Mouse (Mus musculus) layer of hippocampus, postnatal 10 days (tissue): ENCODE results near the gene Fam83c. TPM values are rescaled to one million over a fixed set of nuclear protein-coding genes. Genes with fewer than 3 reads are reported as not detected.
"Not testable (repeated sequence)": the region's sequence is repeated elsewhere in the genome, so short reads cannot be mapped to it uniquely, and the experiment has no call there.

ENCODE experiments used
- DNase-seq, 2 experiments: peaks; one replicate each; pipeline ENCODE4 v3.0.0; 2021; ENCODE audit warnings: low spot score in 2 of 2
- long read RNA-seq: library from polyadenylated mRNA; stranded (forward); transcript quantifications from one replicate; pipeline ENCODE4 v2.0.0, GENCODE M21; 2023
- total RNA-seq, 2 experiments: library from RNA; stranded (reverse); gene quantifications; 2 replicates each; pipeline ENCODE4 v1.2.3; 2021

Fam83c gene
- total RNA-seq, result not detected
- long read RNA-seq, result 0 reads

DNA sequence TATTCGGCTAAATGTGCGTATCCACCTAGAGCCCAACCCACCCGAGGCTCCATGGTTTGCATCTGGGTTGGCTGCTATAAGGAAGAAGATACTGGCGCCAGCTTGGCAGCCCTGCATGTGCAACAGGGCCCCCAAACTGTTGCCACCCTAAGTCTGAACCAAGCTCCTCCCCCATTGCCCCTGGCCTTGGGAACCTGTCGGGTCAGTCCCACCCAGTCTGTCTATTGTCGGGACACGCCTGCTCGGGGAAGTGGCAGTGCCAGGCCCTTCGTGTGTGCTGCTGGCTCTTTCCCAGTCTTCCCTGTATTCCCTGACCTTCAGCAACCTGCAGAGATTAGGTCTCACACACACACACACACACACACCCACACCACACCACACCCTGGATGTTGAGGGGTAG, at the start of gene Fam83c:
Gene Fam83c (minus strand): TSS at position 123 of the 400 bp plus-strand sequence.
- DNase-seq, result no peak

DNA sequence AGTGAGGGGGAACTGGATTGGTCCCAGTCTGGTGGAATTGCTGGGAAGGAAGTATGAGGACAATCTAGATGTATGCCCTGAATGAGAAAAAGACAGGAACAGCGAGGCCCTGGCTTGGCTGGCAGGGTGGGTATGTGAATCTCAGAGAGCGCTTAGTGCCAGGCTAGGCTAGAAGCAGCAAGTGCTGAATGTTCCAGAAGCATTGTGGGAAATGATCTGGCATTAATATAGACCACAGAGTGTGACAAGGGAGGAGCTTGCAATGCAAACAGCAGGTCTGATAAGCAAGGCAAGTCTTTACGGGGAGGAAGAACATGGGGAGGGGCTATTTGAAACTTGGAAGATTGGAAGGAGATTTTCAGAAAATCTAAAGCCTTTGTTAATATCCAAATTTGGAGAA, 47.4 kb upstream of the Fam83c start:
- no peak for DNase-seq

GRCm38 (mm10) chr2:155878964-155879876, 44.6 kb upstream of the Fam83c start:
- no peak for DNase-seq

GRCm38 (mm10) chr2:155873636-155874035, 39.0 kb upstream of the Fam83c start:
- no peak for DNase-seq

GRCm38 (mm10) chr2:155872930-155873507, 38.4 kb upstream of the Fam83c start:
- DNase-seq, result no peak

DNA sequence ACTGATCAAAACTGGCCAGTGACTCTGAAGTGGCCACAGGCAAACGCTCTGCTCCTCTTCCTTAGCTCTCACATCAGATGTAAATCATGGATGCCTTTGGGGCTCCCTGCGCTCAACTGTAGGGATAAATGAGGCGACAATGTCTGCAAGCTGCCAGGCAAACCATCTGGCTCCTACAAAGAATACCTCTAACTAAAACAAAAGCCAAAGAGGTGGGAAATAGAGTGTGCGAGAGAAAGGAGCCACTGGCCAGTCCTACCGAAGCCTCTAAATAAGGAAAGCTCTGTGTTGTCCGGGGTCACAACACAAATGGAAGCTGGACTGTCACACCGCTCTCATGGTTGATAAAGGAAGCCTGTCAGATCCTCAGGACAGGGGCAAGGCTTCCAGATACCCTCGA, 37.8 kb upstream of the Fam83c start:
- DNase-seq, result peak in 1 of 2 experiments; percentile 20

DNA sequence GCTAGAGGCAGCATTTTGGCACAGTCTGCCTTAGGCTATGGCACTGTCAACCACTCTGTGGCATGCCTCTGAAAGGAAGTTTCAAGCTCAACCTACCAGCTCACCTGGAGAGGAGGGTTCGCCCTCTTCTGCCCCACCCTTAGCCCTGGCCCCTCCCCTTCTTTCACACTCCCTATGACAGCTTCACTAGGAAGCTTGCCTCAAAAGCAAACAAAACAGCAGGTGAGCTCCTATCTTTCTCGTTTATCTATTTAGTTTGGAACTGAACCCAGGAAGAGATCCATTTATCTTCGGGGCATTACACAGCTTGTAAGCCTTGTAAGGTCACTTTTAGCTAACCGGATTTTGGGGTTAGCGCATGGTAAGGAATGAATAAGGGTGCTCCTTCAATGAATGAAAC, 35.1 kb upstream of the Fam83c start:
- no peak for DNase-seq

DNA sequence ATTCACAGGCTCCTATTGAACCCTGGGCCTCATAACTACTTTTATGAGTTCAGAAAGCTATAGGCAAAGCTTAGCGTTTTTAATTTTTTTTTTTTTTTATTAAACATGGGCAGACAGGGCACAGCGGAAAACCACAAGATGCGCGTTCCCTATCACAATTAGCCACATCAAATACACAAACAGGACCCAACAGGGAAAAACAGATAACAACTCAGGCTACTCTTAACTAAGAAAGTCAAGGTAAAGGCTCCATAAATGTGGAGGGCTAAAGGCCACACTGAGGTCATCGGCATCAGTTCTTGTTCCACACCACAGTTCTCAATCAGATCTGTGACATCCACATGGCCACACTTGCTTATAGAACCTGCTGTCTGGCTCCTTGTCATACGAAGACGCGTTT, 33.7 kb upstream of the Fam83c start:
- DNase-seq, result no peak

DNA sequence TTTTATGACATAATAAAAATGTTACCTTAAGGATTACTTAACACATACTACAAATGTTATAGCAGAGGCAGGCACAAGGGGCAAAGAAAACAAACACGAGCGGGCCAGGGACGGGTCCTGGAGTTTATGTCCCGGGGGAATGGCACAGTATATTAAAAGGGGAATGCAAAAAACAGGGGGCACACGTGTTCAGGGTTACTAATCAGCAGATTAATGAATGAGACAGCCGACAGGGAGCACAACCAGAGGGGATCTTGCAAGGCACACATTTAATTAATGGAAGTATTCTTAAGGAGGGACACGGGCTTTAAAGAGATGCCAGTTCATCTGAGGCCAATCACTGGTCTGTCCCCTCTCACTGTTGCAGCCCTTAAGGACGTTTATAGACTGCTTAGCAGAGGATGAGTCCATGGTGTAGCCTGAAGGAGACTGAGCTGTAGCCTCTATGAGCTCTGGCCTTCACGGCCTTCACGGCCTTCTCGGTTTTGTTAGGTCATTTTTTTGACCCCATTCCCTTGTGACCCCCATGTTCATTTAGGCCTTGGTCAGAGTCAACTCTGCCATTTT, 28.7 kb upstream of the Fam83c start:
- DNase-seq, result peak in 1 of 2 experiments; percentile 15

DNA sequence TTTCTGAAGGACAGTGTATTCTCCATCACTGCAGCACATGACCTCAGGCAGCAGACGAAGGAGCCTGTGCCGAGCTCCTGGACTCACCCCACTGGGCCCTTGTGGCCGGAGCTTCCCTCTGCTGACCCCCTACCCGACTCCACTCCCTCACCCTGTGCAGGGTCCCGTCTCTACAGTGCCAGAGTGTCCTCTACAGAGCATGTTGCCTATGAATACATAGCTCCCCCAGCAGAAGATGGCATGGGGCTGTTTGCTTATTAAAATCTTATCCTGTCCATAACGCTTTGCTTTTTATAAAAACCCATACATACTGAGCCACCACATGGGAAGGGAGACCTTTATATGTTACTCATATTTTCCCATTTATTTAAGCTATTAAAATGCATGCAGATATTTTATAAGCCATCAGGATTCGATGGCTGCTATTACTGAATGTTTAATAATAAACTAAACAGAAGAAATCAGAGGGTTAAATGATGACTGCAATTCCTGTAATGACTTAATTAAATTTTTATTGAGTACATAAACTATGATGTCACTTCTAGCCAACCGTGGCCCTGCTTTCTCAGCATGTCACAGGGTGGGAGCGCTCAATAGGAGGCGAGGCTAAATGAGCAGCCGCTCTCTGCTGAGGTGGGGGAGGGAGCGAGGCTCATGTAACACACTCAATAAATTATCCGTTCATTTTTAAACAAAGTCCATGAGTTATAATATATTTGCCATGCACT, 28.1 kb upstream of the Fam83c start:
- peak; percentile 36 to 51 for DNase-seq

DNA sequence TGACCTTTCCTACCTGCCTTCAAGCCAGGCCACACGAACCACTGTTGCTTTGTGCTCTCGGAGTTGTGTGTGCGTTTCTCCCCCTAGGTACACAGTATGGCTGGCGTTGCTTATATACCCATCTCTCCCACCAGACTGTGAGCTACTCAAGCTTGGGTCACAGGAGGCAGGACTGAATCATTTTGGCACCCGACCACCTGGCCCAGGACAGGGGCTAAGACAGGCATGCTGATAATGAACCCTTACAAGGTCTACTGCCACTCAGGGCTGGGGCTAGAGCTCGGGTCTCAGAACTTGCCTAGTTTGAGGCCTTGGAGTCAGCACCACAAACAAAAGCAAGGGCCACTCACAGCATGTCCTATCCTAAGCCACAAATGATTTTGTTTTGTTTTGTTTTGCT, 26.9 kb upstream of the Fam83c start:
- DNase-seq, result no peak

DNA sequence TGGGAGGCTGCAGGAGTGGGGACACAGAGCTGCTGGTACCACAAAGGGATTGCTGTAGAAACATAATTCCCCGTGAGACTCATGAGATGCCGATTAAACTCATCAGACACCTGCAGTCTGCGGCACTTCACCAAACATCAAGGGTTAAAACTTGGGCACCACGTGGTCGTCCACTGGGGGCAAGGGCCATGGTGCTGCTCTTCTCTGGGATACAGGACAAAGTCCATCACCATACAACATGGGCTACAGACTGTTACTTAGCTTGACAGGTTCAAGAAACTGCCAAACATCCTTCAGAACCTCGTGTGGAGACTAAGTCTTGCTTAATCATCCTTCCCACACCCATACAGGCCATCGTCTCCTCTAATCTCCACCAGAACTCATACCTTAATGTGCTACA, 25.4 kb upstream of the Fam83c start:
- DNase-seq, result no peak

- DNase-seq, result no peak
Observed at GRCm38 (mm10) chr2:155852536-155852935, 17.9 kb upstream of the Fam83c start.

- no peak for DNase-seq
Observed at GRCm38 (mm10) chr2:155850120-155850519, 15.5 kb upstream of the Fam83c start.

- no peak for DNase-seq
Observed at GRCm38 (mm10) chr2:155849464-155849863, 14.8 kb upstream of the Fam83c start.

- peak; percentile 81 to 88 for DNase-seq
Observed at GRCm38 (mm10) chr2:155848291-155848690, 13.6 kb upstream of the Fam83c start.

- DNase-seq, result no peak
Observed at GRCm38 (mm10) chr2:155846930-155847329, 12.3 kb upstream of the Fam83c start.

DNA sequence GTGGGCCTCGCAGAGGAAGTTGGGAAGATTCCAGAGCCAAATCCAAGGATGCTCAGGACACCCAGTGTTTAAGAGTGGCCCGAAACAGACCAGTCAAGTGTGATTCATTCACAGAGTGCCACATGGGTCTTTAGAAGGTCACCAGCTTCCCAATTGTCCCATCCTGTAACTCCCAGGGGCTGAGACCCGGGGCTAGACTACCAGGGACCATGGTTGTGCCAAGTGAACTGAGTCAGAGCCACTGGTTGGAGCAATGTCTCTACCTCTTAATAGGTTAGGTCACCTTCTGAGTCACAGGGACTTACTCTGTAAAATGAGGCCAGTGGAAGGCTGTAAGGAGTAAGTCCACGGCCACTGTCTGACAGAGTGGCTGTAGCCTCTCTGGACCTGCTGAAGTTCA, 4.3 kb upstream of the Fam83c start:
- no peak for DNase-seq

DNA sequence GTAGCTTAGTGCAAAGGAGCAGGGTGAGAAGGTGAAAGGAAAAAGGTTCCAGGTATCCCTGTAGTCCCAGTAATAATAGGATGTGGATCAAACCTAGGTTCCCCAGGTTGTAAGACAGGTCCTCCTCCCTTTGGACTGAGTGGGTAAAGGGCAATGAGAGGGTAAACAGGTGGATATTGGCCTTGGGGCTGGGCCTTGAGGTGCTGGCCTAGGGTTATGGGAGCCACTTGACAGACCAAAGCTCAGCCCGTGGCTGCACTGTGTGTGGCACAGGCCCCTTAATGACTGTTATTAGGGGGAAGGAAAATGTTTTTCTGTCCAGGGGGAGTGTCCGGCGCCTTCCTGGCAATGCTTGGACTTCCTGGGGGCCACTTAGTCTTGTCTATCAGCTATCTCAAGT, 3.3 kb upstream of the Fam83c start:
- no peak for DNase-seq

DNA sequence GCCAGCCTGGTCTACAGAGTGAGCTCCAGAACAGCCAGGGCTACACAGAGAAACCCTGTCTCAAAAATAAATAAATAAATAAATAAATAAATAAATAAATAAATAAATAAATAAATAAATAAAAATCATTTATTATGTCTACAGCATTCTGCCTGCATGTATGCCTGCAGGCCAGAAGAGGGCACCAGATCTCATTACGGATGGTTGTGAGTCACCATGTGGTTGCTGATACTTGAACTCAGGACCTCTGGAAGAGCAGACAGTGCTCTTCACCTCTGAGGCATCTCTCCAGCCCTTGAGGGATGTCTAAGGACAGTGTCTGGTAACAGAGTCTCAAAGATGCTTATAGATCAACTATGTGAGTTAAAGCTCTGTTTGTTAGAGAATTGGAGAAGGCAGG, 2.6 kb downstream of the Fam83c start:
- not testable (repeated sequence) for DNase-seq

- no peak for DNase-seq
Observed at GRCm38 (mm10) chr2:155831302-155831701, 3.4 kb downstream of the Fam83c start.

GRCm38 (mm10) chr2:155830841-155831240, 3.8 kb downstream of the Fam83c start:
- DNase-seq, result no peak
